15 mouse cellular contexts compared by ENCODE assay signal in the genomic region with DNA sequence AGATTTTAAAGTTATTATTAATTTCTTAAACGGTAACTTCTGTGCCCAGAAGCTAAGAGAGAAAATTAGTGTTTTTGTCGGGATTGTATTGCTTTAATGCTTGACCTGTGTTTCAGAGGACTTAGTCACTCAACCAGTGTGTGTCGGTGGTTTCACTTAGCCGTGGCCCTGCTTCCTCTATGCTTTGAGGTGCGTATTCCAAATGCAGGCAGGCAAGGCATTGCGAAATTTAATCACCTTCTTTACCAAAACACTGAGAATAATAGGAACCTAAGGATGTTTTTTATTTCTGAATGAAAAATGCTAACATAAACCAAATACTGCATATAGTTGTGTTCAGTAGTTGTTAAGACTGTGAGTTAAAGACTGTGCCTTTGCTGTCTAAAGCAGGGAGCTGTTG. TPM values are rescaled to one million over a fixed set of nuclear protein-coding genes. Genes with fewer than 3 reads are reported as not detected.
DNase-seq lines count a peak whose midpoint lies in the region; ATAC-seq lines count a peak whose summit lies in the region.
"Had no signal": no experiment of that assay in that cellular context is flagged by ENCODE, and none has a peak within 500 bp of the region (broad histone marks: within the 10 kb centered on the region; RNA-seq: fewer than 3 reads in every experiment).

No protein-coding gene starts in this region.

- no peak overlapping the region for H3K9ac ChIP-seq in forebrain, embryonic 13.5 days
- H3K9ac ChIP-seq: forebrain, postnatal 0 days; heart, embryonic 12.5 days; hindbrain, embryonic 13.5 days; neural tube, embryonic 12.5 days had no signal

- H3K9me3 ChIP-seq in forebrain, embryonic 13.5 days (replicated peaks): no peaks in the 10 kb centered on the region
- H3K9me3 ChIP-seq: heart, embryonic 12.5 days; hindbrain, embryonic 13.5 days; limb, embryonic 10.5 days; neural tube, embryonic 12.5 days had no signal

- DNase-seq in CD4-positive, CD25-positive, alpha-beta regulatory T cell, adult 2 months (ENCODE audit: low read depth, low spot score): peak; percentile 30
- DNase-seq in thymus, postnatal 0 days (ENCODE audit: low spot score): peak; percentile 23
- DNase-seq in thymus, adult 18-20 months: no peak
- peak; percentile 62 for DNase-seq in splenic B cell, adult 2 months (ENCODE audit: low read depth, low spot score)
- DNase-seq in heart, postnatal 36 days: no peak
- DNase-seq: layer of hippocampus, adult 9-11 months had no signal

- intact Hi-C loops in heart, postnatal 36 days (cut with DNase I): loop anchor here (10.0 kb wide), 1 partner anchor 197 kb away; no protein-coding TSS in a partner anchor

- ATAC-seq in CD4-positive, CD25-positive, alpha-beta regulatory T cell, adult 4 months: no peak
- ATAC-seq in granulocyte monocyte progenitor cell, adult 5-6 weeks (replicated peaks; ENCODE audit: poor library complexity, severe bottlenecking): peak; percentile 26
- no peak for ATAC-seq in forebrain, embryonic 13.5 days
- ATAC-seq: forebrain, postnatal 0 days had no signal

- no peak overlapping the region for H3K4me3 ChIP-seq in forebrain, embryonic 13.5 days
- H3K4me3 ChIP-seq: heart, embryonic 12.5 days; neural tube, embryonic 12.5 days had no signal

- H3K36me3 ChIP-seq in splenic B cell, adult 2 months (ENCODE audit: control insufficient read depth, insufficient read depth, low read length, poor library complexity, severe bottlenecking): no peaks in the 10 kb centered on the region
- H3K36me3 ChIP-seq in forebrain, embryonic 13.5 days (ENCODE audit: poor library complexity, severe bottlenecking): no peaks in the 10 kb centered on the region
- H3K36me3 ChIP-seq: heart, embryonic 12.5 days; hindbrain, embryonic 13.5 days; limb, embryonic 10.5 days; neural tube, embryonic 12.5 days had no signal

- no peak overlapping the region for H3K27ac ChIP-seq in forebrain, embryonic 13.5 days
- H3K27ac ChIP-seq: hindbrain, embryonic 13.5 days; left cerebral cortex, adult 2 months; limb, embryonic 10.5 days; neural tube, embryonic 12.5 days had no signal

- no peaks in the 10 kb centered on the region for H3K27me3 ChIP-seq in splenic B cell, adult 2 months (ENCODE audit: control insufficient read depth, insufficient read depth, low read length, poor library complexity, severe bottlenecking)
- no peaks in the 10 kb centered on the region for H3K27me3 ChIP-seq in forebrain, embryonic 13.5 days
- H3K27me3 ChIP-seq: heart, embryonic 12.5 days; hindbrain, embryonic 13.5 days; neural tube, embryonic 12.5 days had no signal

- 73% methylated on average over 6 of the region's 6 CpGs for WGBS in forebrain, embryonic 13.5 days

- no peak overlapping the region for H3K4me2 ChIP-seq in forebrain, embryonic 13.5 days

- H3K4me1 ChIP-seq in forebrain, embryonic 13.5 days: peaks cover 15% of the 10 kb centered on the region
- H3K4me1 ChIP-seq: neural tube, embryonic 12.5 days had no signal

RNA-seq across cellular contexts. Expression of a gene that starts 3.4 kb away (rescaled TPM):
- 10 to 100 TPM; 32.3 to 41.6 TPM for polyA plus RNA-seq in CD4-positive, CD25-positive, alpha-beta regulatory T cell, adult 4 months (2017; shearing (Covaris generic))
- 61.4 and 61.7 TPM in 2 replicates for polyA plus RNA-seq in thymus, postnatal 0 days (2015; fragmentation: Nextera tagmentation; extraction: Ambion mirVana)
- 55.0 and 90.4 TPM in 2 replicates for total RNA-seq in granulocyte monocyte progenitor cell, adult 5-6 weeks (2014; fragmentation: Nextera tagmentation)
- total RNA-seq in granulocyte monocyte progenitor cell, adult 5-6 weeks (2017): 98.1 and 98.8 TPM in 2 replicates
- 10 to 100 TPM; 26.8 to 81.7 TPM for total RNA-seq in heart, postnatal 36 days (2021)
- 97.9 and 101 TPM in 2 replicates for polyA plus RNA-seq in forebrain, embryonic 13.5 days (2015; fragmentation: Nextera tagmentation; extraction: Ambion mirVana)

Comparison
In these comparisons a context has a peak if more than half of its experiments do, and no peak if none do; other contexts are left out.
1. DNase-seq: peak in CD4-positive, CD25-positive, alpha-beta regulatory T cell, adult 2 months (single experiment), thymus, postnatal 0 days (single experiment) and splenic B cell, adult 2 months (single experiment); none in thymus, adult 18-20 months (0 of 2) and heart, postnatal 36 days (0 of 2).